Mouse (Mus musculus) granulocyte monocyte progenitor cell, adult 5-6 weeks (primary cell): Measurements from ENCODE around the gene Celf6. TPM values are rescaled to one million over a fixed set of nuclear protein-coding genes. Genes with fewer than 3 reads are reported as not detected.

ENCODE experiments used
- ATAC-seq: replicated peaks from 2 replicates; pipeline ENCODE4 v1.8.0; 2016; ENCODE audit warnings: mild to moderate bottlenecking, moderate TSS enrichment, inconsistent platforms; ENCODE audit not compliant: poor library complexity, severe bottlenecking
- total RNA-seq, 2 experiments: library from RNA; stranded (forward) in 1 of 2; stranded (reverse) in 1 of 2; fragments of 200-712, 200-1000 nt in 1 of 2; fragments of >200 nt in 1 of 2; fragmentation: Nextera tagmentation in 1 of 2; gene quantifications; 2 replicates each; pipeline ENCODE4 v1.2.3; 2014 to 2017

Celf6 gene
- total RNA-seq, 2 experiments from 2014 or later: not detected

GRCm38 (mm10) chr9:59578505-59578867 is 769 bp downstream of the Celf6 start:
- no peak for ATAC-seq

GRCm38 (mm10) chr9:59584871-59585308 is 7.2 kb downstream of the Celf6 start:
- peak; percentile 95 for ATAC-seq

GRCm38 (mm10) chr9:59588252-59588651 is 10.5 kb downstream of the Celf6 start:
- no peak for ATAC-seq

GRCm38 (mm10) chr9:59588710-59589671 is 11.3 kb downstream of the Celf6 start:
- ATAC-seq: no peak

DNA sequence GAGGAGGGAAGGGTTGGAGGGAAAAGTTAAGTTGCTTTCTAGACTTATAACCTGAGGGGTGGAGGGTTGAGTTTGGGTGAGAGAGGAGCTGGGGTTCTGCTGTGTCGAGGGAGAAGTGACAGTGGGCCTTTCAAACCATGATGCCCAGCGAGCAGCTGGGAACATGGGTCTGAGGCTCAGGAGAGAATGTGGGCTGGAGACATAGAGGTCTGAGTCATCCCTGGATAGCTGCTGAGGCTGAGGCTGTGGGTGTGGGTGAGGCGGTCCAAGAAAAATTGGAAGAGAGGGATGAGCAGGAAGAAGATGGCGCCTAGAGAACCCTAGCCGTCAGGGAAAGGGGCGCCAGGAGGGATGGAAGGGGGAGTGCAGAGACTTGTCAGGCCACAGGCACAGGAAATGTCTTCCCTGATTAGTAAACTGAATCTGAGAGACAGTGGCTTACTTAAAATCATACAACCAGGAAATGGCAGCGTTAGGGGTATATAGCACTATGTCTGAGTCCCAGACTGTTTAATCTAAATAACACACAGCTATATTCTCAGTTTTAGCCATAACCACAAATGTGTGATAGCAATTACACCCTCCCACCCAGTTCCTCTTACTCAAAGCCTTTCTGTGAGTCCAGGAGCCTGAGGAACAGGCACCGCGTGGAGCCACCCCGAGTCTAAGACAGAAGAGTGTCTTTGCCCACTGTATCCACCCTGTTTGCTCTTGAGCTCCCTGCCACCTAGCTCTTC is 12.2 kb downstream of the Celf6 start:
- ATAC-seq: no peak; the same call in 1 of the 2 replicates

DNA sequence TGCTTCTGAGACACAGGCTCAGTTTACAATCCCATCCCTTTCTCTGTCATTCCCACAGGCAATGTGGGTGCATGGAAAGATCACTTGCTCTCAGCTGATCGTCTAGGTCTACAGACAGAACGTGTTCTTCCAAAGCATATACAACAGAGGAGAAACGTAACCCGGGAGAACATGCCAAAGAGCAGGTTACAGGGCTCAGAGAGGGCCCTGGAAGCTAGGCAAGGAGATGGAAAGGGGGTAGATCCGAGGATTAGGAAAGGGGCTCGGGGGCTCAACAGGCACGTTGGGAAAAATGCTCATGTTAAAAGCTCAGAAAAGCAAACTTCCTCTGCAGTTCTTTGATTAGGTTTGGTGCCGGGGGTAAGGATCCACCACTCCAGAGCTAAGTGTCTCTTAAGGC is 23.9 kb downstream of the Celf6 start:
- ATAC-seq: no peak

DNA sequence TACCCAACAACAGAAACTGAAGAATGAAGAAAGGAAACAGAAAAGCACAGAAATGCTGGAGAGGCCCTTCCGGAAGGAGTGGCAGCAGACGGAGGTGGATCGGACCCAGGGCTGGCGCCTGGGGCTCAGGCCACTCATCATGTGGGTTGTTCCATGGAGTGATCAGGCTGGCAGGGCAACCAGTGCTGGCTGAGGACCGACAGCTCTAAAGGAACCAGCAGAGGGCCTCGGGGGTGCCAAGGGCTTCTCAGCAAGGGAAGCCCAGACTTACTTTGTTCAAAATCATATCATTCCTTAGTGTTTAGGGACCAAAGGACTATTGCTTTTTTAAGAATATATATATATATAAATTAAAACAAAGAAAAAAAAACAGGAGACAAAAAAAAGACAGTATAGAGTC is 28.2 kb downstream of the Celf6 start:
- no peak for ATAC-seq

DNA sequence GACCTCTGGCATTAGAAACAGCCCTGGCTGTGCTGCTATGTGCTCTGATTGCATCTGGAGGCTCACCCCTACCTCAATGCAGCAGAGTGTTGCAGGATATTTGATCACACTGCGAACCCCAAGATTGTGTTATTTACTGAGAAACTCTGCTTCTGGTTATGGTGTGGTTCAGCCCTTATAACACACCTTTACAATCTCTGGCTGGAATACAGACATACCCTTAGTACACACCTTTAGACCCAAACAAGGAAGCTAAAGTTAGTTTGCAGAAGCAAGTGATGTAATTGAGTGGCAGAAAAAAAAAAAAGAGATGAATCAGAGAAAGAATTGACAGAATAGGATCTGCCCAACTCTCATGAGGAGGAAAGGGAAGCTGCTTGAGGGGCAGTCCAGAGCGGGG is 33.2 kb downstream of the Celf6 start:
- no peak for ATAC-seq

DNA sequence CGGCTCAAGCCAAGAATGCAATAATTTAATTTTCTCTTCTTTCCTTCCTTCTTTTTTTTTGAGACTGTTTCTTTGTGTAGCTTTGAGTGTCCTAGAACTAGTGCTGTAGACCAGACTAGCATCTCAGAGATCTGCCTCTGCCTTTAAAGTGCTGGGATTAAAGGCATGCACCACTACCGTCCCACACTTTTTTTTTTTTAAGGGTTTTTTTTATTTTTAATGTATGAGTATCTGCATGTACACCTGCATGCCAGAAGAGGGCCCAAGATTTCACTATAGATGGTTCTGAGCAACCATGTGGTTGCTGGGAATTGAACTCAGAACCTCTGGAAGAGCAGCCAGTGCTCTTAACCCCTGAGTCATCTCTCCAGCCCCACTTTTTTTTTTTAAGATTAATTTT is 38.1 kb downstream of the Celf6 start:
- no peak for ATAC-seq

- peak; percentile 94 for ATAC-seq
Measured at GRCm38 (mm10) chr9:59616622-59617306, 39.0 kb downstream of the Celf6 start, which contains the start of gene Parp6. Parp6 (plus strand) TSS chr9:59617284.

- ATAC-seq: peak; percentile 5; the same call in 1 of the 2 replicates
Measured at GRCm38 (mm10) chr9:59617307-59617973, 39.7 kb downstream of the Celf6 start.

DNA sequence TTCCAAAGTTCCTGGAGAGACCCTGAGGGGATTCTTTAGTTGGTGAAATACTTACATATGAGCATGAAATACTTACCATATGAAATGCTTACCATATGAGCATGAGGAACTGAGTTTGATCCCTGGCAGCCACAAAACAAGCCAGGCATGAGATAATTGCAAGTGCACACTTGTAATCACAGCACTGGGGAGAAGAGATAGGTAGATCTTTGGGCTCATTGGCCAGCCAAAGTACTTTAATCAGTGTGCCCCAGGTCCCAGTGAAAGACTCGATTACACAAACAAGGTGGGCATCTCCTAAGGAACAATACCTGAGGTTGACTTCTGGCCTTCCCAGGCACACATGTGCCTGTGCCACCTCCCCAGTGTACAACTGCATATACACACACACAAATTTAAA is 60.7 kb downstream of the Celf6 start:
- ATAC-seq: no peak

- no peak for ATAC-seq
Measured at GRCm38 (mm10) chr9:59639936-59640335, 62.2 kb downstream of the Celf6 start.

DNA sequence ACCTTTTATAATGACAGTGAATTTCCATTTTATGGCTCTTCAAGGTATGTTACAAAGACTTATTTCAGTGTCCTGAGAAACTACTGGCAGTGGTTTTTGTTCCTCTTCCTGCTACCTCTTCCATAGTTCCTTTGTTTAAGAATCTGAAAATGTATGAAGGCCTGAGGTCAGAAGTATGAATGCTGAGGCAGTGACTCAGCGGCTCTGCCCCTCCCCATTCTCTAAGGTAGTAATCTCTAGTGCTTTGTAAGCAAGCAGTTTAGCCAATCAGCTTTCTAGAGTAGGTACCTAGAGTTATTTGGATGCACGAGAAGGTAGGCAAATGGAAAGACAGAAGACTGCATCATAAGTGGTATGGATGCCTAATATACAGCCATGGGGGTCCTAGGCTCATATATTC is 63.6 kb downstream of the Celf6 start:
- ATAC-seq: no peak

GRCm38 (mm10) chr9:59649911-59650310 is 72.2 kb downstream of the Celf6 start:
- ATAC-seq: no peak

DNA sequence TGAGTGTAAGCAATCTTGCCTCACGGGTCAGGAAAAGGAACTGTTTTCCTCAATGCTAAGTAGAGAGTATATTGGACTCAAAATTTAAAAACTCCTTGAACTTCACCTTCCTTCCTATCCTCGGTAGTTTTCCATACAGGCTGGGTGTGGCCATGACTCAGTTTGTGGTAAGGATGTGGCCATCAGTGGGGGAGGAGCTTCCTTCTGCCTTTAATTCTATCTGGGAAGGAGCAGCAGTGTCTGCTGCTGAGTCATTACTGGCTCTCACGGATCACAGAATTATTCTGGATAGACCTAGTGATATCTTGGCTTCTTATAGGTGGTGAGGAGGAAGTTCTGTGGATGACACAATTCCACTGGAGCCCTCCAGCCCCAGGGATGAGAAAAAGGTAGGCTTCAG is 75.7 kb downstream of the Celf6 start:
- peak; percentile 38 for ATAC-seq

DNA sequence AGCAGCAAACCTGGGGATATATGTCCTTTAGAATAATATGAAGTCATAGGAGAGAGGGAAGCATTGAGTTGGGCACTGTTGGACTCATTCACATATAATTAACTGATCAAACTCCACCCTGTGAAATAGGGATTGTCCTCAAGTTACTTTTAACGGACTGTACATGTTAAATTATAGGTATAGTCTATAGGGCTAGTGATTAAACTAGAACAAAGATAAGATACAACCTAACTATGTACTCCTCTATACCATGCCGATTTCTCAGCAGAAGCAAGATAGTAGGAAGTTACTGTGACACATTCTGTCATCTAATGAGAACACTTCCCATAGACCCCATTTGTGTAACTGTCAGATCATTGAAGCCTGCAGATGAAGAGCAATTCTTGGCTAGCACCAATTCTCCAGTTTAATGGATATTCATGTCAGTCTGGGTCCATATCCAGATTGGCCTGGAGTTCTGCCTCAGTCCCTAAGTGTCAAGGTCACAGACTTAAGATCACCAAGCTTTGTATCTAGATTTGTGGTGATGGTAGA is 76.8 kb downstream of the Celf6 start:
- no peak for ATAC-seq

GRCm38 (mm10) chr9:59655958-59656634 is 78.4 kb downstream of the Celf6 start, which contains the start of gene Pkm:
Pkm (plus strand) TSS chr9:59656368.
- ATAC-seq: peak; percentile 57
